Mouse (Mus musculus) kidney, postnatal 0 days (tissue): Measurements from ENCODE around the gene Aoc2. TPM values are rescaled to one million over a fixed set of nuclear protein-coding genes. Genes with fewer than 3 reads are reported as not detected.
A peak's percentile ranks its signal among the peaks of the same experiment; 100 is the strongest.

Experiments used
- ATAC-seq: fragments of 200-750 bp; cut with Nextera tagmentation; replicated peaks from 2 replicates; pipeline ENCODE4 v1.8.0; 2017; ENCODE audit warnings: low read depth, moderate number of reproducible peaks, moderate TSS enrichment, moderate library complexity; ENCODE audit not compliant: low FRiP score
- DNase-seq: peaks from one replicate; pipeline ENCODE4 v3.0.0-alpha.2; 2016; ENCODE audit warnings: low spot score
- H3K27ac ChIP-seq: fragments of 300-500 bp; sonication (generic); 2 replicates; pipeline ENCODE4 v1.5.1; 2014; ENCODE audit warnings: mild to moderate bottlenecking
- H3K27me3 ChIP-seq: fragments of 300-500 bp; sonication (generic); 2 replicates; pipeline ENCODE4 v1.6.1; 2014; ENCODE audit warnings: low read length, mixed read lengths; ENCODE audit not compliant: insufficient read depth
- H3K36me3 ChIP-seq: fragments of 300-500 bp; sonication (generic); 2 replicates; pipeline ENCODE4 v1.6.1; 2014; ENCODE audit warnings: low read length, mixed read lengths; ENCODE audit not compliant: insufficient read depth
- H3K4me1 ChIP-seq: fragments of 300-500 bp; sonication (generic); replicated peaks from 2 replicates; pipeline ENCODE4 v1.6.1; 2014; ENCODE audit warnings: antibody characterized with exemption, low read length, mixed read lengths; ENCODE audit not compliant: insufficient read depth
- H3K4me2 ChIP-seq: fragments of 300-500 bp; sonication (generic); 2 replicates; pipeline ENCODE4 v1.6.1; 2014; ENCODE audit warnings: mild to moderate bottlenecking, low read length, moderate library complexity, mixed read lengths
- H3K4me3 ChIP-seq: fragments of 300-500 bp; sonication (generic); replicated peaks from 2 replicates; pipeline ENCODE4 v1.5.1; 2014; ENCODE audit warnings: low read depth, low read length
- H3K9ac ChIP-seq: fragments of 300-500 bp; sonication (generic); 2 replicates; pipeline ENCODE4 v1.6.1; 2014; ENCODE audit warnings: low read depth, low read length
- H3K9me3 ChIP-seq: fragments of 300-500 bp; sonication (generic); replicated peaks from 2 replicates; pipeline ENCODE4 v1.6.1; 2016; ENCODE audit warnings: low read length, inconsistent platforms, mixed read lengths
- CTCF ChIP-seq: IDR thresholded peaks from 2 replicates; pipeline ENCODE4 v1.5.1; 2016; ENCODE audit warnings: antibody characterized with exemption, low read depth, mild to moderate bottlenecking, moderate library complexity
- WGBS: fragments of 180-500 bp; shearing (Covaris S2); extraction: QIAGEN DNeasy Blood & Tissue Kit; methylation state at CpG from one replicate; pipeline ENCODE4 v1.1.7; 2014; 5-methylcytosine and 5-hydroxymethylcytosine counted together
- polyA plus RNA-seq: library from polyadenylated mRNA; unstranded; fragments of >200 nt; fragmentation: Nextera tagmentation; extraction: Ambion mirVana; gene quantifications from 2 replicates; pipeline ENCODE4 v1.2.1, GENCODE M21; 2015

Gene Aoc2
- polyA plus RNA-seq, result 0.37 and 0.58 TPM in 2 replicates

- Histone ChIP-seq H3K9me3 (no peaks in the 10 kb centered on the region), H3K27me3 (no peaks in the 10 kb centered on the region), H3K36me3 (peaks cover 39% of the 10 kb centered on the region), H3K4me1 (no peaks in the 10 kb centered on the region), H3K4me2 (no peak within 1 kb of the TSS), H3K9ac (no peak within 1 kb of the TSS), H3K27ac (no peak within 1 kb of the TSS), H3K4me3 (no peak within 1 kb of the TSS)
- TF ChIP-seq CTCF, result no peak
- WGBS, result 77% methylated on average over 5 of the region's 5 CpGs
- no peak for ATAC-seq
- DNase-seq, result no peak
Observed at GRCm38 (mm10) chr11:101324763-101325162, at the start of gene Aoc2. Aoc2 (plus strand) TSS chr11:101325063.

DNA sequence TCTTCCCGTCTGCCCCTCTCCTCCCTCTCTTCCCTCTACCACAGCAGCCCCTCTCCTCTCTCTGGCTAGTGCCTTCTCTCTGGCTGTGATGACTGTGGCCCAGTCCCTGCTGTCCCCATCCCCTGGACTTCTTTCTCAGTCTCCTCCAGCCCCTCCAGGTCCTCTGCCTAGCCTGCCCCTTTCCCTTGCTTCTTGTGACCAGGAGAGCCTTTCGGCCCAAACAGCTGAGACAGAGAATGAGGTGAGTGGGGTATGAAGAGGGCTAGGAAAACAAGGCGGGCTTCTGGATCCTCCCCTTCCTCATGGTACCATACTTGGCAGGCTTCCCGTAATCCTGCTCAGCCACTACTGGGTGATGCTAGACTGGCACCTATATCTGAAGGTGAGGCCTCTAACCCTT lies 49.6 kb upstream of the Aoc2 start:
- 75% methylated on average over 4 of the region's 4 CpGs for WGBS
- Histone ChIP-seq H3K4me2 (no peak overlapping the region), H3K4me3 (no peak overlapping the region), H3K4me1 (peaks cover 32% of the 10 kb centered on the region), H3K36me3 (0 out of 2 replicates have a peak, but pooled peaks cover 9% of the 10 kb centered on the region), H3K9me3 (no peaks in the 10 kb centered on the region), H3K27me3 (no peaks in the 10 kb centered on the region), H3K9ac (no peak overlapping the region), H3K27ac (no peak overlapping the region)
- no peak for DNase-seq
- no peak for TF ChIP-seq CTCF
- no peak for ATAC-seq

GRCm38 (mm10) chr11:101276319-101277070 lies 48.4 kb upstream of the Aoc2 start:
- 35% methylated on average over 27 of the region's 27 CpGs for WGBS
- H3K9me3 ChIP-seq, result no peaks in the 10 kb centered on the region
- H3K27ac ChIP-seq, result peak overlapping the region; percentile 89
- H3K9ac ChIP-seq, result peak overlapping the region; percentile 37; the same call in 1 of the 2 replicates
- TF ChIP-seq CTCF, result no peak
- peaks cover 37% of the 10 kb centered on the region for H3K4me1 ChIP-seq
- H3K4me2 ChIP-seq, result peak overlapping the region; percentile 82
- ATAC-seq (no peak), DNase-seq (no peak)
- no peak overlapping the region for H3K4me3 ChIP-seq
- H3K36me3 ChIP-seq, result 0 out of 2 replicates have a peak, but pooled peaks cover 9% of the 10 kb centered on the region
- no peaks in the 10 kb centered on the region for H3K27me3 ChIP-seq

GRCm38 (mm10) chr11:101277381-101278222 lies 47.3 kb upstream of the Aoc2 start:
- H3K4me1 ChIP-seq, result peaks cover 37% of the 10 kb centered on the region
- H3K36me3 ChIP-seq, result 0 out of 2 replicates have a peak, but pooled peaks cover 9% of the 10 kb centered on the region
- no peaks in the 10 kb centered on the region for H3K9me3 ChIP-seq
- H3K4me3 ChIP-seq, result peak overlapping the region; percentile 59
- H3K4me2 ChIP-seq, result peak overlapping the region; percentile 82
- no peak for TF ChIP-seq CTCF
- DNase-seq (no peak), ATAC-seq (peak; percentile 62)
- peak overlapping the region; percentile 75 for H3K9ac ChIP-seq
- H3K27ac ChIP-seq, result peak overlapping the region; percentile 89
- H3K27me3 ChIP-seq, result no peaks in the 10 kb centered on the region
- 35% methylated on average over 12 of the region's 12 CpGs for WGBS

DNA sequence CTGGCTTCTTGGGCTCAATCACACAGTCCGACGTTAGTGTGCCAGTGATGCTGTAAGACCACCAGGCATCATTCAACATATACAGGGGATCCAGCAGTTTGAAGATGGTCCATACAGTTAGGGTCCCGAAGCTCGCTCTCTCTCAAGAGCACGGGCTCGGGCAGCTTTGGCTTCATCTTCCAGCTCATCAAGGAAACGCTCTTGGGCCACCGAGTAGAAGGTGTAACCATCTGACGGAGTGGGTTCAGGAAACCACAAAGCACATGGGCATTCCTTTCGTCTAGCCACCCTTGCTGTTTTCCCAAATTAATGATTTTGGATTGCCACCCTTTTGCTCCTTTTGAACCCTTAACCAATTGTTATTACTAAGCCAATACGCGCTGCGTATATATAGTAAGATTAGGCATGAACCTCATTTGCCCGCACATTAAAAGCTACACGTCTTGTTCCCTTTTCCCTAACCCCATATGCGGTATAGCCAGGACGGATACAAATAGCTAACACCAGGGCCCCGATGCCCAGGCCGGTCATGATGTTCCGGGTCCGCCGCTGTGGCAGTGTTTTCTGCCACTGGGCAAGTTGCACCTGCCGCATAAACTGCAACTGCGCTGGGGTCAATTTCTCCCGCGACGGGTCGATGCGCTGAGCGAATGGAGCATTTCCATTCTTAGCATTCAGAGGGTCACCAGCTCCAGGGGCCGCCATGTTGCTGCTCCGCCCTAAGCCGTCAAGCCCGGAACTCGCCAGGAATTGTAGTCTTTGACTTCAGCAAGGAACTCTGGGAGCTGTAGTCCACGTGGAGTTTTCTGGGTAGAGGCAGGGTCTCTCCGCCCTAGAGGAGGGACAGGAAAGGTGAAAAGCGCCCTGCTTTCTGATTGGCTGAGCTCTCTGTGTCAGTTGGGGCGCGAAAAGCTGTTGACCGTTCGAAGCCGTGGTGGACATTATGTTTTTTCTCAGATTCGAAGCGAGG lies 46.4 kb upstream of the Aoc2 start, which contains the start of the genes Cntd1 and Coa3:
Gene Cntd1, plus strand, starts transcription at position 790 of the 970 bp plus-strand sequence.
Gene Coa3, minus strand, starts transcription at position 892 of the 970 bp plus-strand sequence.
- peak within 1 kb of the TSS; percentile 89 for H3K27ac ChIP-seq
- H3K36me3 ChIP-seq, result 0 out of 2 replicates have a peak, but pooled peaks cover 9% of the 10 kb centered on the region
- H3K4me3 ChIP-seq, result peak within 1 kb of the TSS; percentile 59
- H3K4me2 ChIP-seq, result peak within 1 kb of the TSS; percentile 82
- ATAC-seq, result peak; percentile 84
- H3K27me3 ChIP-seq, result no peaks in the 10 kb centered on the region
- WGBS, result 7% methylated on average over 45 of the region's 45 CpGs
- H3K9ac ChIP-seq, result peak within 1 kb of the TSS; percentile 75
- peaks cover 44% of the 10 kb centered on the region for H3K4me1 ChIP-seq
- H3K9me3 ChIP-seq, result no peaks in the 10 kb centered on the region
- peak; percentile 34; the same call in 1 of the 2 replicates for TF ChIP-seq CTCF
- DNase-seq, result peak; percentile 98
